Mouse (Mus musculus) liver, postnatal 0 days (tissue): ENCODE results near the gene Cdc42se1. TPM values are rescaled to one million over a fixed set of nuclear protein-coding genes. Genes with fewer than 3 reads are reported as not detected.

ENCODE experiments used
- ATAC-seq: fragments of 200-750 bp; cut with Nextera tagmentation; 2 replicates; pipeline ENCODE4 v1.8.0; 2017; ENCODE audit warnings: mild to moderate bottlenecking, moderate library complexity
- DNase-seq: peaks from one replicate; pipeline ENCODE4 v3.0.0-alpha.2; 2016
- H3K27ac ChIP-seq: fragments of 300-500 bp; sonication (generic); 2 replicates; pipeline ENCODE4 v1.5.1; 2014; ENCODE audit warnings: antibody characterized with exemption, moderate library complexity, mild to moderate bottlenecking, low read depth
- H3K27me3 ChIP-seq: fragments of 300-500 bp; sonication (generic); 2 replicates; pipeline ENCODE4 v1.6.1; 2014; ENCODE audit warnings: low read length, control low read depth, mixed read lengths; ENCODE audit not compliant: insufficient read depth
- H3K36me3 ChIP-seq: fragments of 300-500 bp; sonication (generic); replicated peaks from 2 replicates; pipeline ENCODE4 v1.6.1; 2014; ENCODE audit warnings: mild to moderate bottlenecking, control low read depth, low read length, moderate library complexity, mixed read lengths; ENCODE audit not compliant: insufficient read depth
- H3K4me1 ChIP-seq: fragments of 300-500 bp; sonication (generic); 2 replicates; pipeline ENCODE4 v1.6.1; 2014; ENCODE audit warnings: antibody characterized with exemption, mild to moderate bottlenecking, control low read depth; ENCODE audit not compliant: insufficient read depth
- H3K4me2 ChIP-seq: fragments of 300-500 bp; sonication (generic); 2 replicates; pipeline ENCODE4 v1.6.1; 2014; ENCODE audit warnings: low read depth, mild to moderate bottlenecking, low read length, moderate library complexity, mixed read lengths
- H3K4me3 ChIP-seq: fragments of 300-500 bp; sonication (generic); 2 replicates; pipeline ENCODE4 v1.5.1; 2014; ENCODE audit warnings: low read depth, low read length
- H3K9ac ChIP-seq: fragments of 300-500 bp; sonication (generic); replicated peaks from 2 replicates; pipeline ENCODE4 v1.6.1; 2014; ENCODE audit warnings: mild to moderate bottlenecking, moderate library complexity
- H3K9me3 ChIP-seq: fragments of 300-500 bp; sonication (generic); 2 replicates; pipeline ENCODE4 v1.6.1; 2016; ENCODE audit warnings: mild to moderate bottlenecking, control low read depth, low read length, mixed read lengths
- CTCF ChIP-seq: sonication (generic); IDR thresholded peaks from 2 replicates; pipeline ENCODE4 v1.5.1; 2016; ENCODE audit warnings: antibody characterized with exemption, low read depth
- EP300 ChIP-seq: IDR thresholded peaks from 2 replicates; pipeline ENCODE4 v1.6.1; 2016; ENCODE audit warnings: antibody characterized with exemption, low read depth, mild to moderate bottlenecking
- WGBS: fragments of 180-500 bp; shearing (Covaris S2); extraction: QIAGEN DNeasy Blood & Tissue Kit; methylation state at CpG from one replicate; pipeline ENCODE4 v1.1.7; 2014; ENCODE audit not compliant: insufficient replicate concordance; 5-methylcytosine and 5-hydroxymethylcytosine counted together
- polyA plus RNA-seq: library from polyadenylated mRNA; unstranded; fragments of >200 nt; fragmentation: Nextera tagmentation; extraction: Ambion mirVana; gene quantifications from 2 replicates; pipeline ENCODE4 v1.2.1, GENCODE M21; 2015

The Cdc42se1 gene
- polyA plus RNA-seq, 1 experiment from 2014 or later, result 31.7 TPM

GRCm38 (mm10) chr3:95235386-95236301 is 7.1 kb downstream of the Cdc42se1 start:
- Histone ChIP-seq H3K4me1 (peaks cover 20% of the 10 kb centered on the region), H3K27ac (no peak overlapping the region), H3K9me3 (no peaks in the 10 kb centered on the region), H3K9ac (no peak overlapping the region), H3K4me2 (no peak overlapping the region), H3K36me3 (peaks cover 48% of the 10 kb centered on the region), H3K4me3 (no peak overlapping the region), H3K27me3 (no peaks in the 10 kb centered on the region)
- no peak for TF ChIP-seq CTCF
- no peak for TF ChIP-seq EP300
- DNase-seq (no peak), ATAC-seq (no peak)
- WGBS, result 86% methylated on average over 23 of the region's 23 CpGs

GRCm38 (mm10) chr3:95237541-95238099 is 9.1 kb downstream of the Cdc42se1 start:
- no peak for DNase-seq
- no peak overlapping the region for H3K27ac ChIP-seq
- H3K36me3 ChIP-seq, result peaks cover 40% of the 10 kb centered on the region
- H3K4me3 ChIP-seq, result no peak overlapping the region
- TF ChIP-seq EP300 (no peak), CTCF (no peak)
- ATAC-seq, result peak; percentile 50; the same call in 1 of the 2 replicates
- H3K9ac ChIP-seq, result no peak overlapping the region
- H3K27me3 ChIP-seq, result no peaks in the 10 kb centered on the region
- no peak overlapping the region for H3K4me2 ChIP-seq
- no peaks in the 10 kb centered on the region for H3K9me3 ChIP-seq
- H3K4me1 ChIP-seq, result peaks cover under 1% of the 10 kb centered on the region; the same call in 1 of the 2 replicates
- 80% methylated on average over 8 of the region's 8 CpGs for WGBS

DNA sequence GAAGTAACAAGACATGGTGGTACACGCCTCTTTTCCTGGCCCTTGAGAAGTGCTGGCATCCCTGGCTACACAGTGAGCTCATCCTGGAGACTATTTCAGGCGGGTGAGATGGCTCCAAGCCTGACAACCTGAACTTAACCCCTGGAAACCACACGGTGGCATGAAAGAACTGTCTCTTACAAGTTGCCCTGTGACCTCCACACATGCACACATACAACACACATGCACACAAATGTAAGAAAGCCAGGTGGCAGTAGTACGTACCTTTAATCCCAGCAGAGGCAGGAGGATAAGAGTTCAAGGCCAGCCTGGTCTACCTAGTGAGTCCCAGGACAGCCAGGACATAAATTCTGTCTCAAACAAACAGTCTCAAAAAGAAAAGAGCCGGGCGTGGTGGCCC is 10.5 kb downstream of the Cdc42se1 start:
- no peaks in the 10 kb centered on the region for H3K4me1 ChIP-seq
- no peak overlapping the region for H3K9ac ChIP-seq
- no peak overlapping the region for H3K4me3 ChIP-seq
- no peak overlapping the region for H3K27ac ChIP-seq
- 82% methylated on average over 6 of the region's 6 CpGs for WGBS
- H3K27me3 ChIP-seq, result no peaks in the 10 kb centered on the region
- H3K4me2 ChIP-seq, result no peak overlapping the region
- TF ChIP-seq EP300 (no peak), CTCF (no peak)
- ATAC-seq, result no peak
- no peak for DNase-seq
- peaks cover 26% of the 10 kb centered on the region for H3K36me3 ChIP-seq
- no peaks in the 10 kb centered on the region for H3K9me3 ChIP-seq

- ATAC-seq, result no peak
- WGBS, result 71% methylated on average over 12 of the region's 12 CpGs
- TF ChIP-seq EP300, result no peak
- no peak for TF ChIP-seq CTCF
- DNase-seq, result no peak
- Histone ChIP-seq H3K9ac (no peak overlapping the region), H3K9me3 (no peaks in the 10 kb centered on the region), H3K4me1 (no peaks in the 10 kb centered on the region), H3K27ac (no peak overlapping the region), H3K36me3 (peaks cover 16% of the 10 kb centered on the region), H3K4me3 (no peak overlapping the region), H3K27me3 (no peaks in the 10 kb centered on the region), H3K4me2 (no peak overlapping the region)
Observed at GRCm38 (mm10) chr3:95239971-95240370, 11.4 kb downstream of the Cdc42se1 start.

- no peaks in the 10 kb centered on the region for H3K4me1 ChIP-seq
- H3K9me3 ChIP-seq, result no peaks in the 10 kb centered on the region
- H3K4me3 ChIP-seq, result no peak overlapping the region
- ATAC-seq, result 0 out of 2 replicates have a peak, but pooled peaks have one; percentile 15
- H3K36me3 ChIP-seq, result peaks cover 7% of the 10 kb centered on the region
- TF ChIP-seq EP300 (no peak), CTCF (no peak)
- no peak for DNase-seq
- H3K27ac ChIP-seq, result no peak overlapping the region
- H3K9ac ChIP-seq, result no peak overlapping the region
- WGBS, result 60% methylated on average over 14 of the region's 17 CpGs
- no peak overlapping the region for H3K4me2 ChIP-seq
- no peaks in the 10 kb centered on the region for H3K27me3 ChIP-seq
Observed at GRCm38 (mm10) chr3:95240900-95241299, 12.4 kb downstream of the Cdc42se1 start.

DNA sequence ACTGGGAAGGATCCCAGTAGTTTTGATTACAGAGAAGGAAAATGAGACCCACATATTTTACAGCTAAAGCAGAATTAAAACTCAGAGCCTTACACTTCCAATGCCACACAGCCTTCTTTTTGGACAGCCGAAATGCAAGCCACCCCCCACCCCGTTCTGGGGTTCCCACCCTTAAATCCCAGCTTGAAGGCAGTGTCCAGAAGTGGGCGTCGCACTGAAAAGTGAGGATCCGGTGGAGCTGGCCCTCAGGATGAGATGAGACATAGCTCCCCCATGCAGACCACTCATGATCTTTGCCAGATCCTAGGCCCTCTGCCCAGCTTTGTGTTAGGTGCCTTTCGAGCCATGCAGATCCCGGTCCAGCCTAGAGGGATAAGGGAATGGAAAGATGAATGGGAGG is 13.0 kb downstream of the Cdc42se1 start, which contains the start of gene Gm128:
Gene Gm128, minus strand, starts transcription at position 101 of the 400 bp plus-strand sequence.
- Histone ChIP-seq H3K9ac (no peak within 1 kb of the TSS), H3K9me3 (no peaks in the 10 kb centered on the region), H3K27ac (no peak within 1 kb of the TSS), H3K4me1 (no peaks in the 10 kb centered on the region; the same call in 1 of the 2 replicates), H3K27me3 (no peaks in the 10 kb centered on the region), H3K4me3 (no peak within 1 kb of the TSS), H3K36me3 (peaks cover 2% of the 10 kb centered on the region; the same call in 1 of the 2 replicates), H3K4me2 (no peak within 1 kb of the TSS)
- no peak for TF ChIP-seq CTCF
- no peak for TF ChIP-seq EP300
- ATAC-seq (no peak), DNase-seq (no peak)
- 76% methylated on average over 7 of the region's 7 CpGs for WGBS
